Mouse (Mus musculus) frontal cortex, adult (tissue): ENCODE results near the gene Trpm1.

Experiments
- ATAC-seq: cut with Nextera tagmentation; 2 replicates; pipeline ENCODE4 v1.9.2; 2017; ENCODE audit warnings: mild to moderate bottlenecking, moderate library complexity, mixed read lengths; ENCODE audit not compliant: low TSS enrichment

The Trpm1 gene

DNA sequence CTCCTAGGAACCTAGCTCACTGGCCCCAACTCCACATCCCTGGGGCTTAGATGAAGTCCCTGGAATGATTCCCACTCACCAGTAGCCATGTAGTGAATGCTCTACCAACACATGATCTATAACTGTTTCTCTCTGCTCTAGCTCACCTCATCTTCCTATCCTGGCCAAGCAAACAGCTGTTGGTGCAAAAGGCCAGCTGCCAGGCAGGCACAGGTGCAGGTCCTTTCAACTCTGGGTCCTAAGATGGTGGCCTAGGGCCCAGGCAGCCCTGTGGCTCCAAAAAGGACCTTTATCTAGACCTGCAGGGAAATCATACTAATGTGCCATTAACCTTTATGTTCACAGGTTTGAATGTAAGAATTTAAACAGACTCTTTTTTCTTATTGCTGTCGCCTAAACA lies 10.3 kb downstream of the Trpm1 start:
- no peak for ATAC-seq

DNA sequence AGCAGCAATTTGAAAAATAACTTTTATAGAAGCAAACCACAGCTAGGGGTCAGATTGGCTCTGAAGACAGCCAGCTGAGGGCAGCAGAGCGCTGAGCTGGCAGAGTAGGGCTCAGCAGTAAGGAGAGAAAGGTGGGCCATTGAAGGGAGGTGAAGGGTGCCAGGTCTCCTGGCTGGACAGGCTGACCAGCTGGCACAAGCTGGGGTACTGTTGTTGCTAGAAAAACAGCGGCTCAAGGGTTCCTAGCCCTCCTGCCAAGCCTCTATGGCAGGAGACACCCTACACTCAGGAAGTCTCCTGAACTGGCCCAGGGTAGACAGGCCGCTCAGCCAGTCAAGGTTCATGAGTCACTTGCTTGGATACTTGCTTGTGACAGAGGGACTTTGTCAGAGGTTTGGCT lies 11.4 kb downstream of the Trpm1 start:
- peak; percentile 54; the same call in 1 of the 2 replicates for ATAC-seq

DNA sequence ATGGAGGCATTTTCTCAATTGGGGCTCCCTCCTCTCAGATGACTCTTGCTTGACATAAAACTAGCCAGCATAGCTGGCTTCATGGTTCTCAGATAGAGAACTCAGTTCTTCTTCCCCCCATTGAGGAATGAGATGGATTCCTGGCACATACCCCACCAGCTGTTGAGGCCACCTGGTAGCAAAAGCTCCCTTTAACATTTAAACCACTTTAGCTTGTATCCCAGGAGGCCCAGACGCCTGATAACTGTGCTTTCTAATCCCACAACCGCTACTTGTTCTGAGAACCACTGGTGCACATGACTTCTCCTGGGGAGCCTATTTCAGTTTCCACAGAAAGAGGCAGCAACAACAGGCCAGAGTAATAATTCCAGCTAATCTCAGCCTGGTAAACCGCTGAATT lies 12.4 kb downstream of the Trpm1 start:
- ATAC-seq = no peak

DNA sequence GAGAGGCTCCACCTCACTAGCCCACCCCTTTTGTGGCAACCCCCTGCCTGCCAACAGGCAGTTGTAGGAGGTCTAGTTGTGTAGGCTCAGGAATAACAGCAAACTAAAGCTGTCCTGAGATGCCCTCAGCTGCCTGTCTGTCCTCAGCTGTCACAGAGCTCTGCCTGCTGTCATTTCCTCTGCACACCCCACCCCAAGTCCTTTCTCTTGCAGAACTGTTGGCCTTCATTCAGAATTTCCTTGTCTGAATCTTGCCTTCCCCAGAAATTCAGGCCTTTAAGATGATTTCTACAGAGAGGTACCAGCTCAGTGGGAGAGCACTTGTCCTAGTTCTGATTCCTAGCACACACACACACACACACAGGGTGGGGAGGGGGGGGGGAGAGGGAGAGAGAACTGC lies 13.1 kb downstream of the Trpm1 start:
- peak; percentile 61; the same call in 1 of the 2 replicates for ATAC-seq

DNA sequence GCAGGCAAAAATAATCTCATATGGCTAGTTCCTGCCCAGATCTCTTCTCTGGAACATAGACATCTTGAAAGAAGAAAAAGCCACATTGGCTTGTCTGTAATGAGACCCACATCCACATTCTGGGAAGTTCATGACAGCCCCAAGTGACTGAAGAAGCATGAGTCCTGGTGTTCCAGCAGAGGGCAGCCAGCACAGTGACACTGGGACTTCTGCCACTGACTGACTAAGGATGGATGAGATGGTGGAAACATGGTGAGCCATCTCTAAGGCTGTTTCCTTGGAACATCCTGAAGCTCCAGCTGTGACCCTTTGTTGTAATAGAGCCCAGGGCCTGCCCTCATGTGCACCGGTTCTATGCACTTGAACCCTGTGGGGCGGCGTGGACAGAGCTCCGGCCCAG lies 25.7 kb downstream of the Trpm1 start:
- no peak for ATAC-seq

DNA sequence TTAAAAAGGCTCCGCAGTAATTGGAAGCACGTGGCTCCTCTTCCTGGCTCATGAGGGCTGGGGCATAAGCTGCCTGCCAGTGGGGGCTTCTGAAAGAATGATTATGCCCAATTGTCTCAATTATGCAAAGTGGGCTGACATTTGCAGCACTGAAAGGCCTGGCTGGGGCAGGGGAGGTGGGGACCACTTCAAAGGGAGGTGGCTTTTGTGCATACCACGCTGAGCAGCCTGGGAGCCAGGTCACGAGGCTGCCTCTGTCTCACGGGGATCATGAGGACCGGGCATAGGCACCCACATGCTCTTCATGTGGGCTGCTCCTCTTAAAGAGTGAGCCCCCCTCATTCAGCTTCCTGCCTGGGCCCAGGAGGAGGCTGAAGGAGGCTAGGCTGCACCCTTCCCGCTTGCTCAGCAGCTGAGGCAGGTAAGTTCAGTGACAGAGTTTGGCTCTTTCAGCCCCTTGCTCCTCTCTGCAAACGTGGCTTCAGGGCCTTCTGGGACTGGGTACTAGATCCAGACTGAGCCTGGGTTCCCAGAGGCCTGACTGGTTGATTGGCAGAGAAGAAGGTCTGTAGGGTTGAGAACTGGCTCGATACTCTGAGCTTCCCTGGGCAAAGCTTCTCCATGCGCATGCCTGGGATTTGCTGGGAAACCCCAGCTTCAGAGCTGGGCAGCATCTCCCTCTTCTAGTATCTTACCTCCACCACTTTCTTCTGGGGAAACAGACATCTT lies 31.7 kb downstream of the Trpm1 start:
- no peak for ATAC-seq

DNA sequence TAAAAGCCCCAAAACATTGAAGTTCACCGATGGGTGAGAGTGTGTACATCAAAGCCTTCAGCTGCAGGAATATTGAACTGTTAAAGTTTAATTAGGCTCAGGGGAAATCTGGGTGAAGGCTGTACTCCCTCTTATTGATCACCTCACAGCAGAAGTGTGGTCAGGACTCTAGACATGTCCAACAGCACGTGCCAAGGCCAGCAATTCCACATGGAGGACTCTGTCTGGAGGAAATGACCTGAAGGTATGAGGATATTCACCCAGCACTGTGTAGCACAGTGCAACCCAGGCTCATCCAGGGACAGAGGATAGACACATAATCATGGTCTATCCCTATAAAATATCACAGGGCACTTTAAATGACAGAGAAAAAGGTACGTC lies 32.3 kb downstream of the Trpm1 start:
- ATAC-seq = no peak

DNA sequence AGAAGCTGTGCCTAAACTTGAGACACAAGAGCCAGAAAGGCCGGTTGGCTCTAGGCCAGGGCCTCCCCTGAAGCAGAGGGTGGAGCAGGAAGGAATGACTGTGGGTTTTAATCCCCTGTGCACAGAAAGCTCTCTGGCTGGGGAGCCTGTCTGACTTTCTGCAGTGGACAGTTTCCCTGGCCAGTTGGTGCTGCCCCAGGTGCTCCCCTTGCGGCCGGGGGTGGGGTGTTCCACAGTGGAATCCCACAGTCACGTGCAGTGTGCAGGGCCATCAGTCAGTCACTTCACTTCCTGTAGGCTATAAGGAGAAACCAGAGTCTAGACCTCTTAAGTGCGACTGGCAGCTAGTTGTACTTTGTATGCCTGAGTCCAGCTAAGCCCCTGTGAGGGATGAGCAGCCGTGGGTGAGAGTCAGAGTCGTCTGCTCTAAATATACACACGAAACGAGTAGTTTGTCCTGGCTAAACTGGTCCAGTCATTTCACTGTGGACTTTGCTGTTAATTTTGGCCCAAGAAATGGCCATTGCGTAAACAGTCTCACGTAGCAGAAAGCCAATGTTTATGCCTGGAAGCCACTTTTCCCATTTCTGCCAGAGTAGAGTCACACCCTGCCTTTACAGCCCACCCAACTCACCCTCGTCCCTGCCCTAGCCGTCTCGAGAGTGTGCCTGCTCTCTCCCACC lies 38.8 kb downstream of the Trpm1 start:
- no peak for ATAC-seq

DNA sequence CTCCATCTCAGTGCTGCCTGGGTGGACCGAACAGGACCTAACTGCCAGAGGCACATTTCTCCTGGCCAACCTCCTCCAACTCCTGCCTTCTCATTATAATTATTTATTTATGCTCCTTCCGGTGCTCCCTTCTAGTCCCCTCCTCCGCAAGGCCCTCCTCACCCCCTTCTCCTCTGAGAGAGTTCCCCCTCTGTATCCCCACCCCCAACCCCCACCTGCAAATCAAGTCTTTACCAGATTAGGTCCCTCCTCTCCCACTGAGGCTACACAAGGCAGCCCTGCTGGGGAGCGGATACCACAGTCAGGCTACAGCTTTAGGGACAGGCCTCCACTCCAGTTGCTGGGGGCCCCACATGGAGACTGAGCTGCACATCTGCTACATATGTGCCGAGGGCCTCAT lies 39.8 kb downstream of the Trpm1 start:
- no peak for ATAC-seq

DNA sequence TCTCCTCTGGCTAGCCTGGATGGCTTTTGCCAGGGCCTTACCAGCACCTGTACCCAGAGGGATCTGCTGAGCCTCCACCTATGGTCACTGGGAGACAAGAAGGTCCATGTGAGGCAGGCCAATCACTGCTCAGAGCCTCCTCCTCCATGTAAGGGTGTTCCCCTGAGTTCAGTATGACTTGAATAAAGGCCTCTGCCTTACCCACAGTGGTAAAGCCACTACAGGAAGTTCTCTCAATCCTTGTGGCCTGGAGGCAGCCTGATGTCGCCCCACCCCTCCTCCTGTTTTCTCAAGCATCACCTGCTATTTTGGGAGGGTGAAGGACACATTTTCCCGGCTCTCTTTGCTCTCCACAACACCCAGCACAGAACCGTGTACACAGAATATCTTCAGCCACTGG lies 42.5 kb downstream of the Trpm1 start:
- no peak for ATAC-seq

DNA sequence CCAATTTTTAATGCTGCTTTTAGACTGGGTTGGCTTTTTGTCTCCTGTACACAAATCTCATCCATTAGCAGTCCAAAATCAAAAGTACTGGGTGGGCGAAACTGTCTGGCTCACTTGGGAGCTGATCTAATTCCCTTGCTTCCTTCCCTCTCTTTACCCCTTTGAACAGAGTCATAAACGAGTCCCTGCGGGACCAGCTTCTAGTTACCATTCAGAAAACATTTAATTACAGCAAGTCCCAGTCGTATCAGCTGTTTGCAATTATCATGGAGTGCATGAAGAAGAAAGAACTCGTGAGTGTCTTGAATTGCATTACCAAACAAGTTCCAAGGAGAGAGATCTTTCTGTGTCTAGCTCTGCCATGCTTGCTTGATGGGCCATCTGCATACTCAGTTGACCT lies 55.1 kb downstream of the Trpm1 start:
- no peak for ATAC-seq

DNA sequence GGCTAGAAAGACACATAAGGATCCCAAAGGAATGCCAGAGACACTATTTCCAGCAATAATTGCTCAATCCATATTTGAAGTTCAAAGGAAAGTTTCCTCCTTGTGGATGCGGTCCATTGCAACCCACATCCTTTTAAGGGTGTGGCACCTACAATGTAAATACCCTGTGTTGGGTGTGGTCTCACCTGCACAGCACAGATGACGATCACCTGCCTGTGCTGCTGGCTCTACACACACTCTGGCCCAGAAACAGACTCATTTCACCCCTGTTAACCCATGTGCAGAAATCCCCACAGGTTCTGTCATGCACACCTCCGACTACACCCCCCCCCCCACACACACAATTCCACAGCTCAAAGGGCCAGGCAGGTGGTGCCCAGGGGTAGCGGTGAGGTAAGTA lies 59.2 kb downstream of the Trpm1 start:
- no peak for ATAC-seq

DNA sequence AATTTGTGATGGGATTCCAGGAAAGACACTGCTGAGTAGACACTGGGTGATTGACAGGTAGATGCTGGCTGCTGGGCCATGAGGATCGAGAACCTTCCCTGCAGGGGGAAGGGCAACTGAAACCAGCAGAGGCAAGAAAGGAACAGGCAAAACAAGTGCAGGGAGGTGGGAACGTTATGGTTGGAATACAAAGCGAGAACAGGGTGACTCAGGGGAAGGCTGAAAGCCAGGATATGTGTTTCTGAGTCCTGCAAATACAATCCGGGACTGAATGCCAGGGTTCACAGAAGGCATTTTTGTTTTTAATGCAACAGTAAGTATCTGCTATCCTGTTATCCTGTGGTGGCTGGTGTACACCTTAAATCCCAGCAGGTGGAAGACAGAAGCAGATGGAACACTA lies 60.4 kb downstream of the Trpm1 start:
- no peak for ATAC-seq

DNA sequence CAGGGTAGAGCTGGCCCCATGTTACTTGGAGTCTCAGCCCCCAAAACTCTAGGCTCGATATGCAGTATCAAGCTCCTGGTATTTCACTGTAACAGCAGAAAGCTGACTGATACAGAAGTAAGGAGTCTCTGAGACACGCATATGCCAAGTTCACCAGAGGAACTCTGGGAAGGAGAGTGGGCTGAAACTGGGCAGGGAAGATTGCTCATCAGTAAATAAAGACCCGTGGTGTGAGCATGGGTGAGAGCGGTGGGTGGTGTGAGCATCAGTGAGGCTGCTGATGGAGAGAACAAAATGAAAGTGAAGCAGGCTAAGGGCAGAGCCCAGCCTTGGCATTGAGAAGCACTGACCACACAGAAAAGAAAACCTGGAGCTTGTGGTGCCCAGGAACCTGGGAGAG lies 62.0 kb downstream of the Trpm1 start:
- peak; percentile 72; the same call in 1 of the 2 replicates for ATAC-seq

DNA sequence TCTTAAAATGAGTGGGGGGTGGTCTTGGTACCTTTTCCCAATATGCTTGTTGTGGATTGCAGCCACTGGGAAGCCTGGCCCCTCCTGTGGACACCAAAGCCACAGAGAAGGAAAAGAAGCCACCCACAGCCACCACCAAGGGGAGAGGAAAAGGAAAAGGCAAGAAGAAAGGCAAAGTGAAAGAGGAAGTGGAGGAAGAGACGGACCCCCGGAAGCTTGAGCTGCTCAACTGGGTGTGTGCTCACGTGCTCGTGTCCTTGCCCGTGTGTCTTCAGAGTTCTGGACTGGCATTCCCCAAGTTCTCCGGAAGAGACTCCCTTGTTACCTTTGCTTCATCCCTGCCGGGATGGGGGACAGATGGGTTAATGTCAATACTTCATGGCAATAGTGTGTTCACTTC lies 63.8 kb downstream of the Trpm1 start:
- ATAC-seq = no peak

DNA sequence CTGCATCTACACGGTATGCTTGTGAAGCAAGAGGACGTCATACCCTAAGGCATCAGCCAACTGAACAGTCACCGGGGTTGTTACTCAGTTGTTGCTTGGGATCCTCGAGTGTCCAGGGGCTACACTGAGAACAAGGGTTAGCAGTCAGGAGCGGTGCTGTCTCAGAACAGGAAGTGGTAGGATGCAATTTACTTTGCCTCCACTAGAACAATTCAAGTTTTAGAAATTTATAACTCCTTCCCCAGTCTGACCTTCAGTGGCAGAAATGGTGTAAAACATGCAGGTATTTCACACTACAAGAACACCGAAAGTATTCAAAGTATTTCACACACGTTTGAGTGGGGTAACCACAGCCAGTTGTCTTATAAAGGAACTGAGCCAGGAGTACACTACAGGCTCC lies 66.1 kb downstream of the Trpm1 start:
- ATAC-seq = no peak

DNA sequence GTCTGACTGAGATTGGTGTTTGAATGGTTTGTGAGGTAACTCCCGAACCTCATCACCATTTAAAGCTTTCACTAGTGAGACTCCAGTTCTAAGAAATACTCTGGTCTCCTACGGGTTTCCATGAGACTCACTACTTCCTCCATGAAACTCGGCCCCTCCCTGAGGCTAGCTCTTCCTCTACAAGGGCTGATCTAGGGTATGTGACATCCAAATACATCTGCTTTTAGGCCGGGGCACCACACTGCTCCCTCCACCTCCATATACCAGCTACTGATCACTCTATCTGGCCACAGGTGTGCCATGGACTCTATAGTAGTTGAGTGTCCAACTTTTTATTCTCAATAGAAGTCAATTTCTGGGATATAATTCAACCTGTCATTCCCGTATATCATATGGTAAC lies 69.6 kb downstream of the Trpm1 start:
- no peak for ATAC-seq

DNA sequence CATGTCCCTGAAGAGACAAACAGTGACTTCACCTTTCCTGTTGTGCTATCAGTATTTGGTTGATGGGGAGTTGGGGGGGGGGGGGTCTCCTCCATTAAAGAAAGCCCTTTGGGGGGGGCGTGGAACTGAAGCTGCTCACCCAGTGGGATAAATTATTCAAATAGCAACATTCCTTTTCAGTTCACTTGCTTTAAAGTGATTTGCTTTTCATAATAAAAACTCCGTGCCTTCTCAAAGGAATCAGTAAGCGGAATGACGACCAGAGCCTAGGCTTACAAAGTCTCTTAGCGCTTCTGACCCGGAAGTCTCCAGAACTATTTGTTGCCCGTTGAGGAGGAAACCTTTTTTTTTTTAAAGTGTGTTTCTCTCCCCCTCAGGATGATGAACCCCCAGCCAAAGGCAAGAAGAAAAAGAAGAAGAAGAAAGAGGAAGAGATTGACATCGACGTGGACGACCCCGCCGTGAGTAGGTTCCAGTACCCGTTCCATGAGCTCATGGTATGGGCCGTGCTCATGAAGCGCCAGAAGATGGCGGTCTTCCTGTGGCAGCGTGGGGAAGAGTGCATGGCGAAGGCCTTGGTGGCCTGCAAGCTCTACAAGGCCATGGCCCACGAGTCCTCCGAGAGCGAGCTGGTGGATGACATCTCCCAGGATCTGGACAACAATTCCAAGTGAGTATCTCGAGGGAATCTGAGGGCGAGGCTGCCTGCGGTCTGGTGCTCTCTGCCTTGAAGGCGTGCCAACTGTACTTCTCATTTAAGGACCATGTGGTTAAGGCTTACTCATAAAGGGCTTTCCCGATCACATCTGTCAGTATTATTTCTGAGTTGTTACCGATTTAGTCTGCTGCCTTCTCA lies 72.9 kb downstream of the Trpm1 start:
- no peak for ATAC-seq

DNA sequence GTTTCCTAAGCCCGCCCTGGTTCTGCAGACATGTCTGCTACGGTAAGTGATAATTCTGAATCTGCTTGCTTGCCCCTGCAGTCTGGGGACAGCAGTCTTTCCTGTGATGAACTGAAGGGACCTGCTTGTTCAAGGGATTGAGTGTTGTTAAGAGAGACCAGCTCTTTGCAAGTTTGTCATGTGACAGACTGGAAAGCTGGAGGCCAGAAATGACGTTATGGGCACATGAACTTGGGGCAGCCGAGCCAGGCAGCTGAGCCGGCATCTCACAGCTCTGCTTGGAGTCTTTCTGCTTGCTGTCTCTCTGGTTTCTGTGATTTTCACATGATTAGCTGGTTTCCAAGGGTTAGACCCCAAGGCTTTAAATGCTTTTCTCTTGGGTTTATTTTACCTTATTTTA lies 74.0 kb downstream of the Trpm1 start:
- no peak for ATAC-seq

DNA sequence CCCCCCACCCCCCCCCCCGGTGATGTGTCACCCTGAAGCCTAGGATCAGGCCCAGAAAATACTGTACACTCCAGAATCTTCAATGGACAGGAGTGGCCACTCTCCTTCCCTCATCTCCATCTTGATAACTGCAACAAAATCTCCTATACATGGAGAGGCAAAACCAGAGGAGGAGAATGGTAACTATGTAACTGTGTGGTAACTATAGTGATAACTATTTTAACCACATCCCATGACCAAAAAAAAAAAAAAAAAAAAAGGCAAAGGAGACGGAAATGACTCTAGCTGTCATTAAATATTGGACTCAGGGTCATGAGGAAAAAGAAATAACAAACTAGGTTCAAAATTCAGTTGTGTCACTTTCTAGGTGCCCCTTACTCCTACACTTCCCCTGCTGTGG lies 74.7 kb downstream of the Trpm1 start:
- ATAC-seq = no peak

DNA sequence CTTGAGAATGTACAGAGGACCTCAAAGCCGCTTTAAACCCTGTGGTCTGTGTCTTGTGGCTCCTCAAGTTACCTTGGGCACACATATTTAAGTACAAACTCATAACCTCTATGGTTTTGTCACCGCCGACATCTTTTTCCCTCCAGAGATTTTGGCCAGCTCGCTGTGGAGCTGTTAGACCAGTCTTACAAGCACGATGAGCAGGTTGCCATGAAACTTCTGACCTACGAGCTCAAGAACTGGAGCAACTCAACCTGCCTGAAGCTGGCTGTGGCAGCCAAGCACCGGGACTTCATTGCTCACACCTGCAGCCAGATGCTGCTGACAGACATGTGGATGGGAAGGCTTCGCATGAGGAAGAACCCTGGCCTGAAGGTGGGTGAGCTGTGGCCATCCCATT lies 76.3 kb downstream of the Trpm1 start:
- ATAC-seq = no peak

DNA sequence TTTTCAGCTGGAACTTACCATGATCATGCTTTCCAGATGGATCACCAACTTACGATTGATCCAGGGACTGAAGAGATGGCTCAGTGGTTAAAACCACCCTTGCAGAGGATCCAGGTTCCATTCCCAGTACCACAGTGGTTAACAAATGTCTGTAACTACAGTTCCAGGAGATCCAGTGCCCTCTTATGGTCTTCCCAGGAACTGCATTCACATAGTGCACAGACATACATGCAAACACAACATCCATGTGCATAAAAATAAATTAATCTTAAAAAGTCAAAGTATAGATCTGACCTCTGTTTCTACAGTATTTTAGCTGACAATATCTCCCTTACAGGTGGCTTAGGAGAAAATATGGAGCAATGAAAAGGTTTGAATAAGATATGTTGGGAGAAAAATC lies 77.4 kb downstream of the Trpm1 start:
- ATAC-seq = no peak

DNA sequence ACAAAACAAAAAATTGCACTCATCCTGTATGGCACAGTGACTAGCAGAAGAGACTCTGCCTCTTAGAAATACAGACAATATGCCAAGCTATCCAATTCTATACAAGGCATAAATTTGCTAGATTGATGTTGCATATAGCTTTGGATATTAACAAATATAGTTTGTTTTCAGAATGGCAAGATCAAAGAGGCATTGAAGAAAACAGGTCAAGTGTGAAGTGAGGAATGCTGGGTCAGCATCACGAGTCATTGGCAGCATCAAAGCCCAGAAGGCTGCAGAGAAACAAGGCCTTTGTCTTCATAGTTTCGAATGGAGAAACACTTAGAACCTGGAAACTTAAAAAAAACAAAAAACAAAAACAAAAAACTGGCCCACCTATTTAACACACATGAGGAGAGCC lies 78.4 kb downstream of the Trpm1 start:
- ATAC-seq = no peak
